Mouse (Mus musculus) embryonic facial prominence, embryonic 12.5 days (tissue): ENCODE measurements around the gene Chrm1. TPM values are rescaled to one million over a fixed set of nuclear protein-coding genes. Genes with fewer than 3 reads are reported as not detected.
"Not testable (repeated sequence)": the region's sequence is repeated elsewhere in the genome, so short reads cannot be mapped to it uniquely, and the experiment has no call there.

Experiments used
- ATAC-seq: fragments of 200-750 bp; cut with Nextera tagmentation; 2 replicates; pipeline ENCODE4 v1.8.0; 2017; ENCODE audit not compliant: insufficient number of reproducible peaks, insufficient read depth, low FRiP score, low TSS enrichment
- H3K27ac ChIP-seq: fragments of 300-500 bp; sonication (generic); 2 replicates; pipeline ENCODE4 v1.5.1; 2016; ENCODE audit warnings: mild to moderate bottlenecking
- H3K27me3 ChIP-seq: fragments of 300-500 bp; sonication (generic); 2 replicates; pipeline ENCODE4 v1.6.1; 2016; ENCODE audit warnings: mild to moderate bottlenecking, moderate library complexity
- H3K36me3 ChIP-seq: fragments of 300-500 bp; sonication (generic); 2 replicates; pipeline ENCODE4 v1.6.1; 2016; ENCODE audit warnings: mild to moderate bottlenecking
- H3K4me1 ChIP-seq: fragments of 300-500 bp; sonication (generic); 2 replicates; pipeline ENCODE4 v1.6.1; 2016
- H3K4me2 ChIP-seq: fragments of 300-500 bp; sonication (generic); replicated peaks from 2 replicates; pipeline ENCODE4 v1.6.1; 2016; ENCODE audit warnings: mild to moderate bottlenecking, moderate library complexity
- H3K4me3 ChIP-seq: fragments of 300-500 bp; sonication (generic); 2 replicates; pipeline ENCODE4 v1.5.1; 2016; ENCODE audit warnings: mild to moderate bottlenecking
- H3K9ac ChIP-seq: fragments of 300-500 bp; sonication (generic); 2 replicates; pipeline ENCODE4 v1.6.1; 2016; ENCODE audit warnings: mild to moderate bottlenecking, moderate library complexity
- H3K9me3 ChIP-seq: fragments of 300-500 bp; sonication (generic); 2 replicates; pipeline ENCODE4 v1.6.1; 2016; ENCODE audit warnings: mild to moderate bottlenecking, moderate library complexity
- WGBS: fragments of 180-500 bp; shearing (Covaris S2); methylation state at CpG from one replicate; pipeline ENCODE4 v1.1.7; 2016; 5-methylcytosine and 5-hydroxymethylcytosine counted together
- polyA plus RNA-seq: library from polyadenylated mRNA; unstranded; fragments of >200 nt; fragmentation: Nextera tagmentation; extraction: Ambion mirVana; gene quantifications from 2 replicates; pipeline ENCODE4 v1.2.1, GENCODE M21; 2016

The Chrm1 gene
- polyA plus RNA-seq, 1 experiment from 2014 or later = 0.63 TPM

- WGBS = 75% methylated on average over 1 of the region's 1 CpGs
- no peaks in the 10 kb centered on the region for H3K27me3 ChIP-seq
- no peak for ATAC-seq
- peaks cover 24% of the 10 kb centered on the region for H3K4me1 ChIP-seq
- H3K4me3 ChIP-seq = no peak overlapping the region
- H3K36me3 ChIP-seq = peaks cover 21% of the 10 kb centered on the region
- 0 out of 2 replicates have a peak, but pooled peaks cover 3% of the 10 kb centered on the region for H3K9me3 ChIP-seq
- H3K4me2 ChIP-seq = no peak overlapping the region
- H3K27ac ChIP-seq = no peak overlapping the region
- H3K9ac ChIP-seq = no peak overlapping the region
These were observed 57.8 kb downstream of the Chrm1 start for GRCm38 (mm10) chr19:8721378-8721777.

DNA sequence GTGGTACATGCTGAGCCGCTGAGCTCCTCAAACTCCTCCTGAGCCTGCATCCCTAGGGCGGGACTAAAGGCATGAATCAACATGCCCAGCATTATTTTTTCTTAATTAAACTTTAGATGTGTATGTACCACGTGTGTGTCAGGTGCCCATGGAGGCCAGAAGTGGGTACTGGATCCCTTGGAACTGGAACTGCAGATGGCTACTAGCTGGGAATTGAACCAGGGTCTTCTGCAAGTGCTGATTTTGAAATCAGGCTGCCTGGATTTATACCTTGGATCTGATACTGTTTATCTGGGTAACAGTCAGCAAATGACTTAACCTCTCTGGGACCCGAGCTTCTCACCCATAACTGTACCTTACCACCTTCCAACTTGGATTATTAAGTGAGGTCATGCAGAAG is 58.4 kb downstream of the Chrm1 start:
- ATAC-seq = no peak
- H3K9ac ChIP-seq = peak overlapping the region; percentile 95
- peaks cover 24% of the 10 kb centered on the region for H3K4me1 ChIP-seq
- peaks cover 27% of the 10 kb centered on the region for H3K36me3 ChIP-seq
- H3K4me3 ChIP-seq = peak overlapping the region; percentile 76
- H3K4me2 ChIP-seq = peak overlapping the region; percentile 64
- 59% methylated on average over 4 of the region's 4 CpGs for WGBS
- H3K9me3 ChIP-seq = 0 out of 2 replicates have a peak, but pooled peaks cover 3% of the 10 kb centered on the region
- H3K27me3 ChIP-seq = no peaks in the 10 kb centered on the region
- 0 out of 2 replicates have a peak overlapping the region, but pooled peaks have one; percentile 50 for H3K27ac ChIP-seq

- Histone ChIP-seq H3K4me1 (peaks cover 24% of the 10 kb centered on the region), H3K9me3 (0 out of 2 replicates have a peak, but pooled peaks cover 3% of the 10 kb centered on the region), H3K4me2 (peak overlapping the region; percentile 64), H3K4me3 (peak overlapping the region; percentile 76), H3K36me3 (peaks cover 27% of the 10 kb centered on the region), H3K27me3 (no peaks in the 10 kb centered on the region), H3K27ac (peak overlapping the region; percentile 96), H3K9ac (peak overlapping the region; percentile 95)
- peak; percentile 1; the same call in 1 of the 2 replicates for ATAC-seq
- WGBS = 1% methylated on average over 5 of the region's 5 CpGs
These were observed 58.9 kb downstream of the Chrm1 start for GRCm38 (mm10) chr19:8722559-8722906.

GRCm38 (mm10) chr19:8722907-8723573 is 59.5 kb downstream of the Chrm1 start, which contains the start of gene Slc3a2:
Slc3a2 (minus strand) TSS chr19:8723369.
- Histone ChIP-seq H3K9ac (peak within 1 kb of the TSS; percentile 95), H3K27me3 (no peaks in the 10 kb centered on the region), H3K4me1 (peaks cover 24% of the 10 kb centered on the region), H3K9me3 (0 out of 2 replicates have a peak, but pooled peaks cover 3% of the 10 kb centered on the region), H3K27ac (peak within 1 kb of the TSS; percentile 96), H3K36me3 (peaks cover 27% of the 10 kb centered on the region), H3K4me2 (peak within 1 kb of the TSS; percentile 84), H3K4me3 (peak within 1 kb of the TSS; percentile 76)
- WGBS = under 1% methylated on average over 50 of the region's 50 CpGs
- peak; percentile 91 for ATAC-seq

GRCm38 (mm10) chr19:8723574-8724346 is 60.2 kb downstream of the Chrm1 start:
- H3K27ac ChIP-seq = peak overlapping the region; percentile 89
- H3K4me3 ChIP-seq = peak overlapping the region; percentile 76
- under 1% methylated on average over 20 of the region's 20 CpGs for WGBS
- peak overlapping the region; percentile 95 for H3K9ac ChIP-seq
- H3K27me3 ChIP-seq = no peaks in the 10 kb centered on the region
- H3K4me1 ChIP-seq = peaks cover 24% of the 10 kb centered on the region
- peak overlapping the region; percentile 84 for H3K4me2 ChIP-seq
- no peak for ATAC-seq
- 0 out of 2 replicates have a peak, but pooled peaks cover 3% of the 10 kb centered on the region for H3K9me3 ChIP-seq
- peaks cover 27% of the 10 kb centered on the region for H3K36me3 ChIP-seq

DNA sequence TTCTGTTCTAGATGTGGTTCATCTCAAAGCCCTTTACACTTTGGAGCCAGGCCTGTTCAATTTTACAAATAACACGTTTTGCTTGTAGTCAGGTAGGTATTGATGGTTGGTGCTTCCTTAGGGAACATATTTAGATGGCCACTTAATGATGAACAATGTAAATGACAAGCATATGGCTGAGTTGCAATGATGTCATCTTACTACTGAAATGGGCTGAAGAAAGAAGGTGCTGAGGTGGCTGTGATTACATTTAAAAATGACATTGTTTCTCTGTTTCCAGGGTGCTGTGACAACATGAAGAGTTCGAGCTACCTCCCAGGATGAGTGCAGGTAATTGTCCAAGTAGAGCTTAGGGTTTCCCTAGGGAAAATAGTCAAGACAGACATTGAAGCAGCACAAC is 60.8 kb downstream of the Chrm1 start:
- Histone ChIP-seq H3K36me3 (peaks cover 27% of the 10 kb centered on the region), H3K27me3 (no peaks in the 10 kb centered on the region), H3K4me1 (peaks cover 24% of the 10 kb centered on the region), H3K4me3 (peak overlapping the region; percentile 76), H3K4me2 (peak overlapping the region; percentile 84), H3K27ac (peak overlapping the region; percentile 89), H3K9ac (peak overlapping the region; percentile 95), H3K9me3 (0 out of 2 replicates have a peak, but pooled peaks cover 3% of the 10 kb centered on the region)
- WGBS = 4% methylated on average over 2 of the region's 2 CpGs
- no peak for ATAC-seq

DNA sequence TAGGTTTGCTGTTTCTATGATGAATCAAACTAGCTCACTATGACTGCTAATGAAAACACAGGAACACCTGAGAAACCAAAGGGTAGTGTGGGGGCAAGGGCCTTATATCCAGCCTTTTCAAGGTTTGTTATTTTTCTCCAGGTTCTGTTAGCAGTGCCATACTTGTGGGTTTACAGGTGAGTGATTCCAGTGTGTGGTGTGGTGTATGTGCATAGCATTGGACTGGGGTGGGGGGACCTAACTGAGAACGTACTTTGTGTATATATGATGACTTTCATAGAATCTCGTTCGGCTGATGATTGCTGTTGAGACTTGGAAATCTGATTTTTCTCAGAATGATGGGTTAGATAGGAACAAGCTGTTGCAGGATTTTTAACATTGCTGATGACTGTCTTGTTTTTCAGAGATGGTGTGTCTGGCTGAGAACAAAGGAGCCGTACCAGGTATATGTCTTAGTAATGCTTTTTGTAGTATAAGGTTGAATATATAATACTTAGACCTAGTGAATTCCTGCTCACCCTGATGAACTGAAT is 61.6 kb downstream of the Chrm1 start:
- no peak for ATAC-seq
- peaks cover 27% of the 10 kb centered on the region for H3K36me3 ChIP-seq
- peak overlapping the region; percentile 89; the same call in 1 of the 2 replicates for H3K27ac ChIP-seq
- H3K9ac ChIP-seq = peak overlapping the region; percentile 95
- no peaks in the 10 kb centered on the region for H3K27me3 ChIP-seq
- peaks cover 24% of the 10 kb centered on the region for H3K4me1 ChIP-seq
- H3K4me3 ChIP-seq = peak overlapping the region; percentile 76
- 59% methylated on average over 4 of the region's 4 CpGs for WGBS
- H3K4me2 ChIP-seq = peak overlapping the region; percentile 84
- no peaks in the 10 kb centered on the region for H3K9me3 ChIP-seq

- Histone ChIP-seq H3K4me3 (no peak overlapping the region), H3K27me3 (no peaks in the 10 kb centered on the region), H3K9ac (no peak overlapping the region), H3K36me3 (peaks cover 27% of the 10 kb centered on the region), H3K4me1 (peaks cover 24% of the 10 kb centered on the region), H3K4me2 (no peak overlapping the region), H3K27ac (no peak overlapping the region), H3K9me3 (no peaks in the 10 kb centered on the region)
- 14% methylated on average over 3 of the region's 3 CpGs for WGBS
- ATAC-seq = no peak
These were observed 63.2 kb downstream of the Chrm1 start for GRCm38 (mm10) chr19:8726609-8727390.

DNA sequence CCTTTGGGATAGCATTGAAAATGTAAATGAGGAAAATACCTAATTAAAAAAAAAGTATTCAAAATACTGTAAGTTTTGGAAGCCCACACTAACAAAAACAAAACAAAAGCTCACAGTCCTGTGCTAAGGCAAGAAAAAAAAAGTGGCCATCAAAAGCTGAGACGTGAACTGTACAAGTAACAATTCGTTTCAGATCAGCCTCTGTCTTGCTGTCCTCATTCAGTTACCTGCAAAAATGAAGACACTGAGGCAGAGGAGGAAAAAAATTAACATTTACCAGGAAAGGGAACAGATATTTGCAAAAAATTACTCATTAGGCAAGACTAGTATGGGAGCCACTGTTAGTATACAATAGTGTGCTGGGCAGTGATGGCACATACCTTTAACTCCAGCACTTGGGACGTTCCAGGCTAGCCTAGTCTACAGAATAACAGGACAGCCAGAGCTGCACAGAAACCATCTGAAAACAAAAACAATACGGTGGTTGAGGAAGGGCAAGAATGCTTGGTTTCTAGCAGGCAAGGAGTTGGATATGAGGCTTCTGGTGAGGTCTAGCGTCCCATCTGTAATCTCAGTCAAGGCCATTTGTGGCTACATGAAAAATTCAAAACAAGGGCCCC is 64.0 kb downstream of the Chrm1 start:
- Histone ChIP-seq H3K27me3 (no peaks in the 10 kb centered on the region), H3K9ac (no peak overlapping the region), H3K4me1 (peaks cover 16% of the 10 kb centered on the region), H3K4me3 (no peak overlapping the region), H3K4me2 (no peak overlapping the region), H3K27ac (peak overlapping the region; percentile 41; the same call in 1 of the 2 replicates), H3K9me3 (no peaks in the 10 kb centered on the region), H3K36me3 (peaks cover 27% of the 10 kb centered on the region)
- WGBS = 31% methylated on average over 5 of the region's 5 CpGs
- ATAC-seq = no peak

- not testable (repeated sequence) for H3K9ac ChIP-seq, H3K9me3 ChIP-seq, H3K4me3 ChIP-seq, H3K27ac ChIP-seq, ATAC-seq, H3K4me2 ChIP-seq, H3K27me3 ChIP-seq
- Histone ChIP-seq H3K36me3 (peaks cover 27% of the 10 kb centered on the region), H3K4me1 (peaks cover 16% of the 10 kb centered on the region)
- 58% methylated on average over 3 of the region's 3 CpGs for WGBS
These were observed 64.9 kb downstream of the Chrm1 start for GRCm38 (mm10) chr19:8728335-8729099.
